Mouse (Mus musculus): ENCODE measurements around the gene Gm5965. TPM values are rescaled to one million over a fixed set of nuclear protein-coding genes. Genes with fewer than 3 reads are reported as not detected.
"Not testable (repeated sequence)": the region's sequence is repeated elsewhere in the genome, so short reads cannot be mapped to it uniquely, and the experiment has no call there.

Gene Gm5965
- polyA plus RNA-seq (2012; rRNA removed), result not detected in 2 replicates

- Histone ChIP-seq H3K4me3 (replicated peaks; ENCODE audit: extremely low read depth, low read depth, low read length) (no peak within 1 kb of the TSS), H3K4me1 (ENCODE audit: control insufficient read depth, insufficient read depth, low read length) (no peaks in the 10 kb centered on the region)
- no peak for DNase-seq
- WGBS, result 84% methylated on average over 6 of the region's 6 CpGs
- TF ChIP-seq CTCF (IDR thresholded peaks at IDR 0.05; ENCODE audit: insufficient read depth, low read length), result no peak
These were observed at the start of gene Gm5965 for GRCm38 (mm10) chr16:88777596-88777995. Gene Gm5965, plus strand, starts transcription at chr16:88777896.

DNA sequence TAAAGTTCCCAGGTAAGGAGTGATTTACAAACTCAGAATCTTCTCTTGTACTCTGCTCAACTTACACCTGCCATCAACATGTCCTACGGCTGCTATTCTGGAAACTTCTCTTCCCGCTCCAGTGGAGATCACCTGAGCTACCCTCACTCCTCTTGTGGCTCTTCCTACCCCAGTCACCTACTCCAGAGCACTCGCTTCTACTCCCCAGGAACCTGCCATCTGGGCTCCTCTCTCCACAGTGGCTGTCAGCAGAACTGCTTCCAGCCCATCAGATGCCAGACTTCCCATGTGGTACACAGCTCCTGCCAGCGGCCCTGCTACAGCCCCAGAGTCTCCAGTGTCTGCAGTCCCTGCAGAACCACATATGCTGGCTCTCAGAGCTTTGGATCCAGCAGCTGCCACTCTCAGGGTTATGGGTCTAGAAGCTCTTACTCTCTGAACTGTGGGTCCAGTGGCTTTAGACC is 48.9 kb upstream of the Gm5965 start, which contains the start of gene Krtap13-1:
Gene Krtap13-1, plus strand, starts transcription at position 51 of the 464 bp plus-strand sequence.
- Histone ChIP-seq H3K4me1 (ENCODE audit: control insufficient read depth, insufficient read depth, low read length) (no peaks in the 10 kb centered on the region), H3K4me3 (replicated peaks; ENCODE audit: extremely low read depth, low read depth, low read length) (no peak within 1 kb of the TSS)
- WGBS, result 83% methylated on average over 4 of the region's 4 CpGs
- DNase-seq, result no peak
- TF ChIP-seq POLR2A (IDR thresholded peaks at IDR 0.05; ENCODE audit: borderline replicate concordance, extremely low read depth, low read depth, low read length) (no peak), CTCF (IDR thresholded peaks at IDR 0.05; ENCODE audit: insufficient read depth, low read length) (no peak)

DNA sequence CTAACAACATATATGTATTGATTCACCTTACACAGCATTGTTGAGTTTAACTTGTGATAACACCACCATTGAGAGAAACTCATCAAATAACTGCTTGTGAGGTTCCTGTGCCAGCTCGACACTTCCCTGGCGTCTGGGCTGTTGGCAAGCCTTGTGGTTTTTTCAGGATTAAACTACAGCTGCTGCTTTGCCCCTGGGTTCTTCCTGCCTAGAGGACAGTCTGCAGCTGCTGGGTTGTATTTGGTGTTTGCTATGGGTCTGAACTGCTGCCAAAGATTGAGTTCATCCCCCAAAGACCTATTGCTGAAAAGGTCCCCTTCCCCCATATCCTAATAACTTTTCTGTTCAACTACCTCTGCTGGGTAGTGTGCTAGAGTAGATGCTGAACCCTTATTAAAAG is 42.3 kb upstream of the Gm5965 start:
- WGBS, result 26% methylated on average over 2 of the region's 2 CpGs
- no peak for DNase-seq
- Histone ChIP-seq H3K4me1 (ENCODE audit: control insufficient read depth, insufficient read depth, low read length) (no peaks in the 10 kb centered on the region), H3K4me3 (replicated peaks; ENCODE audit: extremely low read depth, low read depth, low read length) (no peak overlapping the region)
- TF ChIP-seq CTCF (IDR thresholded peaks at IDR 0.05; ENCODE audit: insufficient read depth, low read length) (no peak), POLR2A (IDR thresholded peaks at IDR 0.05; ENCODE audit: borderline replicate concordance, extremely low read depth, low read depth, low read length) (no peak)

DNA sequence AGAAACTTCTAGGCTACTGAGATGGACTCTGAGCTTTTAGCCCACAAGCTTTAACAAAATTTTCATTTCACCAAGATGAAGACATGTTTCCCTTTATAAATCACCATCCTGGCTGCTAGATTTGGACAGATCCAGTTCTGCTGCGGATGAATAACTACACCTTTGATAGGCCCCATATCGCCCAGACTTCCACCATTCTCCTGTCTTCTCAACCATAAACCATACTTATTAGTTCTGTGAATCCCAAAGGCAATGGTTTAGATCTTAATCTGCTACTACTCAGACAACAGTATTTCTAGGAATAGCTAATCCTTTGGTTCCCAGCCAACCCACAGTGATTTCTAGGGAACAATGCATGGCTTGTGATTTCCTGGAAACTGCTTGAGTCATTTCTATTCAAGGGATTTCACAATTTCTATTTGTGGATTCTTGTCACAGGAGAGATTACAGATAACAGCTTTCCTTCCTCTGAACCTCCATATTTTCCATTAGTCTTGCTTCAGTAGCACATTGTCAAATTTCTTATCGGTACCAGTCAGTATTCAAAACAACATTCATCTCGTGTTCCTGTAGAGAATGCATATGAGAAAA is 32.9 kb upstream of the Gm5965 start:
- H3K4me3 ChIP-seq (replicated peaks; ENCODE audit: extremely low read depth, low read depth, low read length), result no peak overlapping the region
- no peak for DNase-seq
- 51% methylated on average over 4 of the region's 4 CpGs for WGBS
- peaks cover 2% of the 10 kb centered on the region; the same call in 1 of the 2 replicates for H3K4me1 ChIP-seq (ENCODE audit: control insufficient read depth, insufficient read depth, low read length)
- TF ChIP-seq CTCF (IDR thresholded peaks at IDR 0.05; ENCODE audit: insufficient read depth, low read length), result no peak
- no peak for TF ChIP-seq POLR2A (IDR thresholded peaks at IDR 0.05; ENCODE audit: borderline replicate concordance, extremely low read depth, low read depth, low read length)

GRCm38 (mm10) chr16:88747943-88748342 is 29.8 kb upstream of the Gm5965 start:
- WGBS, result 61% methylated on average over 4 of the region's 4 CpGs
- TF ChIP-seq POLR2A (IDR thresholded peaks at IDR 0.05; ENCODE audit: borderline replicate concordance, extremely low read depth, low read depth, low read length), result no peak
- no peak for TF ChIP-seq CTCF (IDR thresholded peaks at IDR 0.05; ENCODE audit: insufficient read depth, low read length)
- Histone ChIP-seq H3K4me3 (replicated peaks; ENCODE audit: extremely low read depth, low read depth, low read length) (no peak overlapping the region), H3K4me1 (ENCODE audit: control insufficient read depth, insufficient read depth, low read length) (peaks cover 2% of the 10 kb centered on the region; the same call in 1 of the 2 replicates)
- no peak for DNase-seq

GRCm38 (mm10) chr16:88751535-88751934 is 26.2 kb upstream of the Gm5965 start, which contains the start of gene Krtap13:
Gene Krtap13, minus strand, starts transcription at chr16:88751635.
- H3K4me1 ChIP-seq (ENCODE audit: control insufficient read depth, insufficient read depth, low read length); DNase-seq; H3K4me3 ChIP-seq (replicated peaks; ENCODE audit: extremely low read depth, low read depth, low read length): not testable (repeated sequence)
- 90% methylated on average over 3 of the region's 3 CpGs for WGBS

DNA sequence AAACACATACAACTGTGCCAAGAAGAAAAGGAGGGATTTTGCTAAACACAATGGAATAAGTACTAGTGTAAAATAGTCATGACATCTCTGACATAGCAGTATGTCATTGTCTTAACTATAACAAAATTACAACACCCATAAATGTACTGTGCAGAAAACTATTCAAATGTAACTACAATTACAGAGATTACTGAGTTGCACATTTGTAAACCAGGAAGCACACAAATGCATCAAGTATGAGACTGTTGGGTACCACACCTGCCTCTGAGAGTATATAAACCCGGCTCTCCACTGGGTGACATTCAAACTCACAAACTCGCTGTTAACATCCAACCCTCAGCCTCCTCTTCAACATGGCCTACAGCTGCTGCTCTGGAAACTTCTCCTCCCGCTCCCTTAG is 19.1 kb upstream of the Gm5965 start, which contains the start of gene 2310034C09Rik:
Gene 2310034C09Rik, plus strand, starts transcription at position 301 of the 400 bp plus-strand sequence.
- not testable (repeated sequence) for H3K4me3 ChIP-seq (replicated peaks; ENCODE audit: extremely low read depth, low read depth, low read length); DNase-seq; H3K4me1 ChIP-seq (ENCODE audit: control insufficient read depth, insufficient read depth, low read length)
- 88% methylated on average over 3 of the region's 3 CpGs for WGBS

- TF ChIP-seq CTCF (IDR thresholded peaks at IDR 0.05; ENCODE audit: insufficient read depth, low read length) (no peak), POLR2A (IDR thresholded peaks at IDR 0.05; ENCODE audit: borderline replicate concordance, extremely low read depth, low read depth, low read length) (no peak)
- DNase-seq, result no peak
- no peaks in the 10 kb centered on the region for H3K4me1 ChIP-seq (ENCODE audit: control insufficient read depth, insufficient read depth, low read length)
- no peak within 1 kb of the TSS for H3K4me3 ChIP-seq (replicated peaks; ENCODE audit: extremely low read depth, low read depth, low read length)
- 76% methylated on average over 2 of the region's 2 CpGs for WGBS
These were observed 3.6 kb upstream of the Gm5965 start, which contains the start of gene 2310057N15Rik for GRCm38 (mm10) chr16:88774106-88774505. Gene 2310057N15Rik, minus strand, starts transcription at chr16:88774206.

GRCm38 (mm10) chr16:88786786-88787185 is 9.1 kb downstream of the Gm5965 start:
- no peak overlapping the region for H3K4me3 ChIP-seq (replicated peaks; ENCODE audit: extremely low read depth, low read depth, low read length)
- DNase-seq, result no peak
- WGBS, result 76% methylated on average over 2 of the region's 2 CpGs
- TF ChIP-seq POLR2A (IDR thresholded peaks at IDR 0.05; ENCODE audit: borderline replicate concordance, extremely low read depth, low read depth, low read length) (no peak), CTCF (IDR thresholded peaks at IDR 0.05; ENCODE audit: insufficient read depth, low read length) (no peak)
- H3K4me1 ChIP-seq (ENCODE audit: control insufficient read depth, insufficient read depth, low read length), result no peaks in the 10 kb centered on the region

GRCm38 (mm10) chr16:88811827-88812226 is 34.1 kb downstream of the Gm5965 start, which contains the start of gene Gm20741:
Gene Gm20741, minus strand, starts transcription at chr16:88812220.
- H3K4me3 ChIP-seq (replicated peaks; ENCODE audit: extremely low read depth, low read depth, low read length), result no peak within 1 kb of the TSS
- no peaks in the 10 kb centered on the region for H3K4me1 ChIP-seq (ENCODE audit: control insufficient read depth, insufficient read depth, low read length)
- whole genome bisulfite sequencing, result 71% methylated on average over 2 of the region's 2 CpGs
- no peak for TF ChIP-seq CTCF (IDR thresholded peaks at IDR 0.05; ENCODE audit: insufficient read depth, low read length)
- no peak for TF ChIP-seq POLR2A (IDR thresholded peaks at IDR 0.05; ENCODE audit: borderline replicate concordance, extremely low read depth, low read depth, low read length)
- no peak for DNase-seq

Measured in lung, adult 2 months (tissue).